Mouse (Mus musculus) gastrocnemius, adult 8-10 months (tissue): ENCODE data around the gene Synj1. TPM values are rescaled to one million over a fixed set of nuclear protein-coding genes. Genes with fewer than 3 reads are reported as not detected.

Source experiments
- DNase-seq, 2 experiments: peaks; one replicate each; pipeline ENCODE4 v3.0.0; 2022; ENCODE audit warnings: low spot score in 2 of 2
- total RNA-seq, 4 experiments: library from RNA; stranded (reverse); gene quantifications; 2 replicates each; pipeline ENCODE4 v1.2.4; 2022

Gene Synj1
- total RNA-seq, 4 experiments from 2014 or later = 6.8 to 9.8 (median 8.5) TPM

GRCm38 (mm10) chr16:90950354-90950963 lies 60.6 kb downstream of the Synj1 start:
- DNase-seq = no peak

GRCm38 (mm10) chr16:90946977-90947376 lies 64.1 kb downstream of the Synj1 start:
- no peak for DNase-seq

- no peak for DNase-seq
Measured at GRCm38 (mm10) chr16:90941246-90941645, 69.9 kb downstream of the Synj1 start.

- DNase-seq = peak; percentile 77 to 87
Measured at GRCm38 (mm10) chr16:90934687-90935328, 76.3 kb downstream of the Synj1 start, which contains the start of gene Cfap298. Cfap298 (minus strand) TSS chr16:90935114.

- DNase-seq = peak; percentile 21 to 41
Measured at GRCm38 (mm10) chr16:90934193-90934686, 76.9 kb downstream of the Synj1 start.

- DNase-seq = no peak
Measured at GRCm38 (mm10) chr16:90933534-90934176, 77.5 kb downstream of the Synj1 start.

GRCm38 (mm10) chr16:90927446-90927845 lies 83.7 kb downstream of the Synj1 start:
- DNase-seq = no peak

- no peak for DNase-seq
Measured at GRCm38 (mm10) chr16:90925461-90925860, 85.6 kb downstream of the Synj1 start.

- DNase-seq = no peak
Measured at GRCm38 (mm10) chr16:90924606-90925370, 86.3 kb downstream of the Synj1 start.

- DNase-seq = no peak
Measured at GRCm38 (mm10) chr16:90921471-90922159, 89.5 kb downstream of the Synj1 start.

GRCm38 (mm10) chr16:90917156-90917555 lies 94.0 kb downstream of the Synj1 start:
- no peak for DNase-seq

GRCm38 (mm10) chr16:90916040-90916481 lies 95.0 kb downstream of the Synj1 start:
- no peak for DNase-seq

GRCm38 (mm10) chr16:90911766-90912165 lies 99.3 kb downstream of the Synj1 start:
- no peak for DNase-seq

GRCm38 (mm10) chr16:90910855-90911533 lies 100.1 kb downstream of the Synj1 start:
- DNase-seq = no peak

- DNase-seq = no peak
Measured at GRCm38 (mm10) chr16:90907250-90907649, 103.9 kb downstream of the Synj1 start.

- no peak for DNase-seq
Measured at GRCm38 (mm10) chr16:90903300-90903699, 107.8 kb downstream of the Synj1 start.

- no peak for DNase-seq
Measured at GRCm38 (mm10) chr16:90901364-90901763, 109.7 kb downstream of the Synj1 start.

GRCm38 (mm10) chr16:90899498-90899897 lies 111.6 kb downstream of the Synj1 start:
- no peak for DNase-seq

GRCm38 (mm10) chr16:90897651-90898050 lies 113.5 kb downstream of the Synj1 start:
- no peak for DNase-seq

GRCm38 (mm10) chr16:90893792-90894191 lies 117.3 kb downstream of the Synj1 start:
- DNase-seq = no peak
